Mouse (Mus musculus): ENCODE measurements around the gene Msl3. TPM values are rescaled to one million over a fixed set of nuclear protein-coding genes. Genes with fewer than 3 reads are reported as not detected.

Gene Msl3
- total and polyA plus RNA-seq, 3 experiments = 27.6 to 79.9 (median 42.7) TPM

DNA sequence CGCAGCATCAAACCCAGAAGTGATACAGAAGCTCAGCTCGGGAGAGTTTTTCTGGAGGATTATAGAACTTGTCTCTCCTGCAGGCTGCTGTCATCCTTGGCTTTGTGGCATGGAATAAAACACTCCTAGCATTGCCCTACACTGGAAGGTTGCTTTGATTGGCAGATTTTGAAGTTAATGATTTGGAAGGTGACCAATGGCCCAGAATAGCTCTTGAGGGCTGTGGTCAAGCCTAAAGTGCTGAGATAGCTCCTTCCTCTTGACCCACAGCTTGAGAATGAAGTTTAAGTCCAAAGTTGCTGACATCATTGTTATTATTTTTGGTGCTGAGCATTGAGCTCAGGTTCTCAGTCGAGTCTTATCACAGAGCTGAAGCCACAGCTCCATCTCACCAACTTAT is 26.0 kb downstream of the Msl3 start:
- DNase-seq (ENCODE audit: extremely low read depth) = no peak
- Histone ChIP-seq H3K36me3 (replicated peaks in 1 of 2; ENCODE audit: control insufficient read depth in 1 of 2, insufficient read depth in 1 of 2, low read length in 1 of 2) (peaks cover 6 to 28% of the 10 kb centered on the region in 2 experiments), H3K27me3 (replicated peaks) (no peaks in the 10 kb centered on the region), H3K9ac (ENCODE audit: insufficient read depth, low read depth) (no peak overlapping the region), H3K79me2 (replicated peaks; ENCODE audit: control insufficient read depth, extremely low read depth, insufficient read depth, poor library complexity, severe bottlenecking) (no peaks in the 10 kb centered on the region), H3K4me3 (replicated peaks in 1 of 3; ENCODE audit: low read depth in 2 of 3, low read length in 2 of 3, poor library complexity in 1 of 3) (no peak overlapping the region), H3K4me1 (ENCODE audit: control insufficient read depth in 1 of 2, insufficient read depth in 2 of 2) (no peaks in the 10 kb centered on the region), H3K27ac (ENCODE audit: insufficient read depth, low read depth) (no peak overlapping the region), H3K4me2 (ENCODE audit: insufficient read depth, low read depth, poor library complexity, severe bottlenecking) (no peak overlapping the region), H3K9me3 (replicated peaks; ENCODE audit: low read length) (no peaks in the 10 kb centered on the region)
- in situ Hi-C loops (cut with MboI; ENCODE audit: low pct_ligation_motif_present, low pct_unique_long_range_greater_than_20kb, low sequenced_read_pairs) (no loop called here), dilution Hi-C loops (cut with MboI; ENCODE audit: extremely low pct_ligation_motif_present, extremely low pct_unique_long_range_greater_than_20kb, low sequenced_read_pairs) (no loop called here)
- TF ChIP-seq SIN3A (IDR thresholded peaks at IDR 0.05; ENCODE audit: low read length) (no peak), RCOR1 (conservative IDR thresholded peaks at IDR 0.05; ENCODE audit: low read depth, low read length) (no peak), HCFC1 (IDR thresholded peaks at IDR 0.05; ENCODE audit: low read depth, low read length) (no peak), GABPA (IDR thresholded peaks at IDR 0.05; ENCODE audit: insufficient replicate concordance, low read depth, low read length) (no peak), ZC3H11A (IDR thresholded peaks at IDR 0.05; ENCODE audit: low read depth, low read length) (no peak), MAX (IDR thresholded peaks at IDR 0.05; ENCODE audit: low read length) (no peak), PAX5 (IDR thresholded peaks at IDR 0.05; ENCODE audit: low read length) (no peak), USF2 (conservative IDR thresholded peaks at IDR 0.05; ENCODE audit: low read depth, low read length) (no peak), ETS1 (conservative IDR thresholded peaks at IDR 0.05; ENCODE audit: low read depth, low read length) (no peak), TCF12 (IDR thresholded peaks at IDR 0.05; ENCODE audit: low read depth, low read length) (no peak), TBP (conservative IDR thresholded peaks at IDR 0.05; ENCODE audit: low read depth, low read length) (no peak), MAZ (IDR thresholded peaks at IDR 0.05; ENCODE audit: low read depth, low read length) (no peak), NRF1 (IDR thresholded peaks at IDR 0.05; ENCODE audit: low read depth, low read length) (no peak), POLR2AphosphoS2 (IDR thresholded peaks at IDR 0.05; ENCODE audit: low read depth, low read length) (no peak), SMC3 (IDR thresholded peaks at IDR 0.05; ENCODE audit: low read depth, low read length) (no peak)

- in situ Hi-C loops (cut with MboI; ENCODE audit: low pct_ligation_motif_present, low pct_unique_long_range_greater_than_20kb, low sequenced_read_pairs) (no loop called here), dilution Hi-C loops (cut with MboI; ENCODE audit: extremely low pct_ligation_motif_present, extremely low pct_unique_long_range_greater_than_20kb, low sequenced_read_pairs) (no loop called here)
- no peaks in the 10 kb centered on the region for H3K36me3 ChIP-seq (replicated peaks in 1 of 2; ENCODE audit: control insufficient read depth in 1 of 2, insufficient read depth in 1 of 2, low read length in 1 of 2)
- no peaks in the 10 kb centered on the region for H3K79me2 ChIP-seq (replicated peaks; ENCODE audit: control insufficient read depth, extremely low read depth, insufficient read depth, poor library complexity, severe bottlenecking)
- H3K4me1 ChIP-seq (ENCODE audit: control insufficient read depth in 1 of 2, insufficient read depth in 2 of 2) = no peaks in the 10 kb centered on the region
- H3K4me3 ChIP-seq (replicated peaks in 1 of 3; ENCODE audit: low read depth in 2 of 3, low read length in 2 of 3, poor library complexity in 1 of 3) = no peak overlapping the region
- TF ChIP-seq PAX5 (IDR thresholded peaks at IDR 0.05; ENCODE audit: low read length) = no peak
- TF ChIP-seq MXI1 (IDR thresholded peaks at IDR 0.05; ENCODE audit: low read depth, low read length) = no peak
- TF ChIP-seq EP300 (IDR thresholded peaks at IDR 0.05; ENCODE audit: low read length) = no peak
- no peak for TF ChIP-seq POLR2A (IDR thresholded peaks at IDR 0.05; ENCODE audit: low read depth, low read length)
- no peak for TF ChIP-seq KAT2A (IDR thresholded peaks at IDR 0.05; ENCODE audit: insufficient replicate concordance, low read length)
- no peak for TF ChIP-seq ETS1 (conservative IDR thresholded peaks at IDR 0.05; ENCODE audit: low read depth, low read length)
- TF ChIP-seq NELFE (IDR thresholded peaks at IDR 0.05; ENCODE audit: low read depth, low read length) = no peak
- no peak for TF ChIP-seq POLR2AphosphoS2 (IDR thresholded peaks at IDR 0.05; ENCODE audit: low read depth, low read length)
- TF ChIP-seq MAX (IDR thresholded peaks at IDR 0.05; ENCODE audit: low read length) = no peak
- no peak for TF ChIP-seq ELF1 (IDR thresholded peaks at IDR 0.05; ENCODE audit: low read depth, low read length)
- no peak for TF ChIP-seq USF2 (conservative IDR thresholded peaks at IDR 0.05; ENCODE audit: low read depth, low read length)
- no peak for TF ChIP-seq GABPA (IDR thresholded peaks at IDR 0.05; ENCODE audit: insufficient replicate concordance, low read depth, low read length)
- H3K27me3 ChIP-seq (replicated peaks) = no peaks in the 10 kb centered on the region
- no peak overlapping the region for H3K4me2 ChIP-seq (ENCODE audit: insufficient read depth, low read depth, poor library complexity, severe bottlenecking)
- H3K9ac ChIP-seq (ENCODE audit: insufficient read depth, low read depth) = no peak overlapping the region
- no peak for DNase-seq (ENCODE audit: extremely low read depth)
- no peaks in the 10 kb centered on the region for H3K9me3 ChIP-seq (replicated peaks; ENCODE audit: low read length)
- no peak overlapping the region for H3K27ac ChIP-seq (ENCODE audit: insufficient read depth, low read depth)
Observed at GRCm38 (mm10) chrX:168643451-168643850, 30.2 kb downstream of the Msl3 start.
